8 mouse cellular contexts compared by ENCODE assay signal in genomic region chr7:97325156-97325985, GRCm38 (mm10). TPM values are rescaled to one million over a fixed set of nuclear protein-coding genes. Genes with fewer than 3 reads are reported as not detected.
DNase-seq lines count a peak whose midpoint lies in the region; ATAC-seq lines count a peak whose summit lies in the region.
"Had no signal": no experiment of that assay in that cellular context is flagged by ENCODE, and none has a peak within 500 bp of the region (broad histone marks: within the 10 kb centered on the region; RNA-seq: fewer than 3 reads in every experiment).

No protein-coding gene starts in this region.

- WGBS in liver, embryonic 11.5 days, result 13% methylated on average over 96 of the region's 96 CpGs
- 17% methylated on average over 96 of the region's 96 CpGs for WGBS in forebrain, embryonic 10.5 days
- WGBS in intestine, embryonic 14.5 days, result 13% methylated on average over 92 of the region's 96 CpGs
- WGBS in midbrain, embryonic 16.5 days, result 14% methylated on average over 96 of the region's 96 CpGs

- peaks cover 37% of the 10 kb centered on the region for H3K27me3 ChIP-seq in liver, embryonic 11.5 days (replicated peaks; ENCODE audit: control insufficient read depth, insufficient read depth, low read length)
- peaks cover 56% of the 10 kb centered on the region for H3K27me3 ChIP-seq in forebrain, embryonic 10.5 days (ENCODE audit: poor library complexity, severe bottlenecking)
- peaks cover 24% of the 10 kb centered on the region for H3K27me3 ChIP-seq in intestine, embryonic 14.5 days (replicated peaks; ENCODE audit: control insufficient read depth, insufficient read depth, low read length)
- peaks cover 21% of the 10 kb centered on the region for H3K27me3 ChIP-seq in midbrain, embryonic 16.5 days (ENCODE audit: control insufficient read depth, insufficient read depth, low read depth, low read length)

- no peak for DNase-seq in liver, embryonic 11.5 days (ENCODE audit: low spot score)
- DNase-seq in liver, result no peak
- DNase-seq in forebrain, embryonic 10.5 days (ENCODE audit: extremely low spot score, low spot score), result no peak
- DNase-seq in intestine, embryonic 14.5 days (ENCODE audit: low spot score), result peak; percentile 61
- DNase-seq in urinary bladder, postnatal 4 days (ENCODE audit: low spot score in 2 of 2), result no peak

- peak overlapping the region; percentile 32 for H3K4me3 ChIP-seq in liver, embryonic 11.5 days (ENCODE audit: low read depth, low read length)
- H3K4me3 ChIP-seq in forebrain, embryonic 10.5 days, result peak overlapping the region; percentile 44
- H3K4me3 ChIP-seq in intestine, embryonic 14.5 days (ENCODE audit: low read depth, low read length), result peak overlapping the region; percentile 26
- peak overlapping the region; percentile 35 for H3K4me3 ChIP-seq in midbrain, embryonic 16.5 days (ENCODE audit: low read depth, low read length)

- no peaks in the 10 kb centered on the region for H3K9me3 ChIP-seq in liver, embryonic 11.5 days (ENCODE audit: control insufficient read depth, low read length)
- no peaks in the 10 kb centered on the region for H3K9me3 ChIP-seq in forebrain, embryonic 10.5 days
- H3K9me3 ChIP-seq in intestine, embryonic 14.5 days (ENCODE audit: control insufficient read depth, low read length), result no peaks in the 10 kb centered on the region
- H3K9me3 ChIP-seq in midbrain, embryonic 16.5 days (replicated peaks; ENCODE audit: control insufficient read depth, low read length, poor library complexity, severe bottlenecking), result no peaks in the 10 kb centered on the region

- no peaks in the 10 kb centered on the region for H3K36me3 ChIP-seq in liver, embryonic 11.5 days (ENCODE audit: control insufficient read depth, insufficient read depth, low read length)
- H3K36me3 ChIP-seq in forebrain, embryonic 10.5 days (replicated peaks), result no peaks in the 10 kb centered on the region
- 0 out of 2 replicates have a peak, but pooled peaks cover 4% of the 10 kb centered on the region for H3K36me3 ChIP-seq in intestine, embryonic 14.5 days (ENCODE audit: control insufficient read depth, insufficient read depth, low read length)
- no peaks in the 10 kb centered on the region; the same call in 1 of the 2 replicates for H3K36me3 ChIP-seq in midbrain, embryonic 16.5 days (ENCODE audit: control insufficient read depth, insufficient read depth, low read length)

- no peak for ATAC-seq in liver, embryonic 11.5 days (replicated peaks; ENCODE audit: low FRiP score)
- ATAC-seq in intestine, embryonic 14.5 days (replicated peaks; ENCODE audit: low FRiP score, low TSS enrichment, low read depth), result peak; percentile 10; the same call in 1 of the 2 replicates
- ATAC-seq in midbrain, embryonic 16.5 days, result peak; percentile 18; the same call in 1 of the 2 replicates
- no peak for ATAC-seq in megakaryocyte progenitor cell, adult 5-6 weeks (replicated peaks; ENCODE audit: poor library complexity)

- peak overlapping the region; percentile 48 for H3K4me2 ChIP-seq in liver, embryonic 11.5 days
- H3K4me2 ChIP-seq in intestine, embryonic 14.5 days (ENCODE audit: low read length), result peak overlapping the region; percentile 52
- peak overlapping the region; percentile 44 for H3K4me2 ChIP-seq in midbrain, embryonic 16.5 days (ENCODE audit: low read length)

- no peak overlapping the region for H3K9ac ChIP-seq in liver, embryonic 11.5 days (ENCODE audit: low read depth, low read length)
- H3K9ac ChIP-seq in intestine, embryonic 14.5 days (ENCODE audit: low read length), result no peak overlapping the region
- 0 out of 2 replicates have a peak overlapping the region, but pooled peaks have one; percentile 27 for H3K9ac ChIP-seq in midbrain, embryonic 16.5 days (ENCODE audit: low read depth, low read length)
- H3K9ac ChIP-seq: liver, embryonic 14.5 days had no signal

- no peak overlapping the region for H3K27ac ChIP-seq in liver, embryonic 11.5 days (ENCODE audit: low read depth, low read length)
- H3K27ac ChIP-seq in forebrain, embryonic 10.5 days, result no peak overlapping the region
- H3K27ac ChIP-seq in intestine, embryonic 14.5 days (ENCODE audit: low read depth), result no peak overlapping the region
- no peak overlapping the region for H3K27ac ChIP-seq in midbrain, embryonic 16.5 days (ENCODE audit: low read length)
- H3K27ac ChIP-seq: liver, embryonic 14.5 days had no signal

- 0 out of 2 replicates have a peak, but pooled peaks cover 3% of the 10 kb centered on the region for H3K4me1 ChIP-seq in liver, embryonic 11.5 days (replicated peaks; ENCODE audit: control insufficient read depth, insufficient read depth, low read length)
- H3K4me1 ChIP-seq in forebrain, embryonic 10.5 days, result peaks cover 17% of the 10 kb centered on the region
- H3K4me1 ChIP-seq in intestine, embryonic 14.5 days (replicated peaks; ENCODE audit: control insufficient read depth, insufficient read depth, low read length), result no peaks in the 10 kb centered on the region; the same call in 1 of the 2 replicates
- H3K4me1 ChIP-seq in midbrain, embryonic 16.5 days (ENCODE audit: control insufficient read depth, insufficient read depth, low read length), result peaks cover 9% of the 10 kb centered on the region

RNA-seq across cellular contexts. Expression of gene Usp35, which starts 6.4 kb away (rescaled TPM):
- 0.86 and 0.92 TPM in 2 replicates for polyA plus RNA-seq in liver, embryonic 11.5 days (2014; fragmentation: Nextera tagmentation; extraction: Ambion mirVana)
- polyA plus RNA-seq in forebrain, embryonic 10.5 days (2016; fragmentation: Nextera tagmentation; extraction: Ambion mirVana), result 0.83 and 1.7 TPM in 2 replicates
- 2.1 and 3.4 TPM in 2 replicates for polyA plus RNA-seq in intestine, embryonic 14.5 days (2014; fragmentation: Nextera tagmentation; extraction: Ambion mirVana)
- polyA plus RNA-seq in midbrain, embryonic 16.5 days (2015; fragmentation: Nextera tagmentation; extraction: Ambion mirVana), result 3.1 and 3.2 TPM in 2 replicates
- 0.05 and 0.10 TPM in 2 replicates for total RNA-seq in megakaryocyte progenitor cell, adult 5-6 weeks (2015)
- total RNA-seq in megakaryocyte progenitor cell, adult 5-6 weeks (2017), result 0.20 TPM in 1 of 2 replicates, not detected in the other

RNA-seq across cellular contexts. Expression of gene Kctd21, which starts 6.8 kb away (rescaled TPM):
- polyA plus RNA-seq in liver, embryonic 11.5 days (2014; fragmentation: Nextera tagmentation; extraction: Ambion mirVana), result 2.2 and 2.6 TPM in 2 replicates
- polyA plus RNA-seq in forebrain, embryonic 10.5 days (2016; fragmentation: Nextera tagmentation; extraction: Ambion mirVana), result 3.7 and 3.9 TPM in 2 replicates
- polyA plus RNA-seq in intestine, embryonic 14.5 days (2014; fragmentation: Nextera tagmentation; extraction: Ambion mirVana), result 5.4 and 5.9 TPM in 2 replicates
- 6.7 and 7.6 TPM in 2 replicates for polyA plus RNA-seq in midbrain, embryonic 16.5 days (2015; fragmentation: Nextera tagmentation; extraction: Ambion mirVana)
- 1.0 and 1.6 TPM in 2 replicates for total RNA-seq in megakaryocyte progenitor cell, adult 5-6 weeks (2015)
- 0.54 and 1.1 TPM in 2 replicates for total RNA-seq in megakaryocyte progenitor cell, adult 5-6 weeks (2017)

RNA-seq across cellular contexts. Expression of gene Alg8, which starts 46.0 kb away (rescaled TPM):
- 66.4 and 74.2 TPM in 2 replicates for polyA plus RNA-seq in liver, embryonic 11.5 days (2014; fragmentation: Nextera tagmentation; extraction: Ambion mirVana)
- 56.2 and 61.3 TPM in 2 replicates for polyA plus RNA-seq in forebrain, embryonic 10.5 days (2016; fragmentation: Nextera tagmentation; extraction: Ambion mirVana)
- polyA plus RNA-seq in intestine, embryonic 14.5 days (2014; fragmentation: Nextera tagmentation; extraction: Ambion mirVana), result 46.2 and 48.6 TPM in 2 replicates
- polyA plus RNA-seq in midbrain, embryonic 16.5 days (2015; fragmentation: Nextera tagmentation; extraction: Ambion mirVana), result 12.3 and 12.7 TPM in 2 replicates
- 59.2 and 74.4 TPM in 2 replicates for total RNA-seq in megakaryocyte progenitor cell, adult 5-6 weeks (2015)
- 35.1 and 40.5 TPM in 2 replicates for total RNA-seq in megakaryocyte progenitor cell, adult 5-6 weeks (2017)

Comparison
In these comparisons a context has a peak if more than half of its experiments do, and no peak if none do; other contexts are left out.
1. ATAC-seq: peak in intestine, embryonic 14.5 days (single experiment) and midbrain, embryonic 16.5 days (single experiment); none in liver, embryonic 11.5 days (single experiment) and megakaryocyte progenitor cell, adult 5-6 weeks (single experiment).
2. Peak in every context shown above with its lines, with median percentiles within 50 percentile points of each other: H3K4me2 ChIP-seq and H3K4me3 ChIP-seq.